Mouse (Mus musculus): ENCODE data around the gene Dmpk. TPM values are rescaled to one million over a fixed set of nuclear protein-coding genes. Genes with fewer than 3 reads are reported as not detected.
A peak's percentile ranks its signal among the peaks of the same experiment; 100 is the strongest.

Dmpk gene
- polyA plus RNA-seq, 1 experiment from 2014 or later = 0.66 TPM

GRCm38 (mm10) chr7:19084277-19084771, 675 bp downstream of the Dmpk start:
- Histone ChIP-seq H3K4me3 (ENCODE audit: inconsistent target) (peak overlapping the region; percentile 19), H3K27ac (peak overlapping the region; percentile 65), H3K36me3 (ENCODE audit: inconsistent target) (no peaks in the 10 kb centered on the region), H3K79me2 (ENCODE audit: inconsistent target) (no peaks in the 10 kb centered on the region)
- 0% methylated on average over 6 of the region's 6 CpGs for WGBS (ENCODE audit: missing documents)

DNA sequence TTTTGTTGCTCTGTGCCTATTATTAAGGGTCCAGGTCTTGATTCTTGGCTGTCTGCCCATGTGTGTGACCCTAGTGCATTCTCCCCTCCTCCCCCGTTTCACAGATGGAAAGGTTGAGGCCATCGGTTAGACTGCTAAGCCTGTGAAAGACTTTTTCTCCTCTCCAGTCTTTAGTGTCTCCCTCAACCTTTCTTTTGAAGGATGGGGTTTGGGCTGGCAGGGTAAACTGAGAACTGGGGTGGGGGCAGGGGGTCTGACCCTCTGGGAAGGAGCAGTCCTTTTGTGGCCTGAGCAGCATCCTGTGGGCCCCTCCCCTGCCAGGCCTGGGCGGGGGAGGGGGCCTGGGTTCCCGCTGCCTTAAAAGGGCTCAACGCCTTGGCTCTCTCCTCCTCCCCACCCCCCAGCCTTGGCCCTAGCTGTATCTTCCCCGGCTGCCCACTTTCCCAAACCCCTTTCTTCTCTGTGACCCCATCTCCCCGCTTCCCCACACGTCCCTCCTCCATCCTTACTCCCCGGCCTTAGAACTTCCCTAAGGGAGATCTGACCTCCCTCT, 1.3 kb downstream of the Dmpk start:
- Histone ChIP-seq H3K27ac (peak overlapping the region; percentile 65), H3K4me3 (ENCODE audit: inconsistent target) (peak overlapping the region; percentile 16; the same call in 1 of the 2 replicates), H3K79me2 (ENCODE audit: inconsistent target) (no peaks in the 10 kb centered on the region), H3K36me3 (ENCODE audit: inconsistent target) (no peaks in the 10 kb centered on the region)
- 22% methylated on average over 9 of the region's 9 CpGs for WGBS (ENCODE audit: missing documents)

- peak overlapping the region; percentile 65 for H3K27ac ChIP-seq
- H3K79me2 ChIP-seq (ENCODE audit: inconsistent target) = no peaks in the 10 kb centered on the region
- H3K4me3 ChIP-seq (ENCODE audit: inconsistent target) = peak overlapping the region; percentile 16; the same call in 1 of the 2 replicates
- 7% methylated on average over 6 of the region's 6 CpGs for WGBS (ENCODE audit: missing documents)
- H3K36me3 ChIP-seq (ENCODE audit: inconsistent target) = no peaks in the 10 kb centered on the region
These were observed 1.8 kb downstream of the Dmpk start for GRCm38 (mm10) chr7:19085495-19085894.

DNA sequence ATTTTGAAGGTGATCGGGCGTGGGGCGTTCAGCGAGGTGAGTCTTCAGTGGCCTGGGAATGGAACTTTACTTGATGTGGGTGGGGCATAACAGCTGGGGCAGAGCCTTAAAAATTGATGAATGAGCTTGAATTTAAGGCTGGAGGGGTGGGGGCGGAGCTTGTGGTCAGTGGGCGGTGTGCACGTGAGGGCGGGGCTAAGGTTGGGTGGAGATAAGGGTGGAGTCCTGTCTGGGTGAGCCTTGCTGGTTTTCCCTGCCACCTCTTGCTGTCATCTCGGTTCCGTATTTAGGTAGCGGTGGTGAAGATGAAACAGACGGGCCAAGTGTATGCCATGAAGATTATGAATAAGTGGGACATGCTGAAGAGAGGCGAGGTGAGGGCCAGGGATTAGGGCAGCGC, 2.4 kb downstream of the Dmpk start:
- Histone ChIP-seq H3K27ac (peak overlapping the region; percentile 65), H3K36me3 (ENCODE audit: inconsistent target) (no peaks in the 10 kb centered on the region), H3K4me3 (ENCODE audit: inconsistent target) (peak overlapping the region; percentile 16; the same call in 1 of the 2 replicates), H3K79me2 (ENCODE audit: inconsistent target) (no peaks in the 10 kb centered on the region)
- 7% methylated on average over 14 of the region's 14 CpGs for WGBS (ENCODE audit: missing documents)

DNA sequence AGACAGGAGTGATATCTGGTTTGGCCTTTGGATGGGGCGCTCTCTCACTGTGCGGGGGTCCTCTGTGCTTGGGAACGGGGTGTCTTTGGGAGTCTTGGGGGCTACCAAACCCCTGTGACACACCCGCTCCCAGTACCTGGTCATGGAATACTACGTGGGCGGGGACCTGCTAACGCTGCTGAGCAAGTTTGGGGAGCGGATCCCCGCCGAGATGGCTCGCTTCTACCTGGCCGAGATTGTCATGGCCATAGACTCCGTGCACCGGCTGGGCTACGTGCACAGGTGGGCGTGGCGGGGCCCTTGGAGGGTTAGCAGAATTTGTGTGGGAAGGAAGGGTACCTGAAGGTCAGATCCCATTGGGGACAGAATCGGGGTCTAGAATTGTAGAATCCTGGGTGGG, 3.1 kb downstream of the Dmpk start:
- Histone ChIP-seq H3K79me2 (ENCODE audit: inconsistent target) (no peaks in the 10 kb centered on the region), H3K27ac (no peak overlapping the region), H3K36me3 (ENCODE audit: inconsistent target) (no peaks in the 10 kb centered on the region), H3K4me3 (ENCODE audit: inconsistent target) (no peak overlapping the region)
- WGBS (ENCODE audit: missing documents) = 88% methylated on average over 18 of the region's 18 CpGs

- 41% methylated on average over 10 of the region's 10 CpGs for WGBS (ENCODE audit: missing documents)
- H3K4me3 ChIP-seq (ENCODE audit: inconsistent target) = no peak overlapping the region
These were observed 5.2 kb downstream of the Dmpk start for GRCm38 (mm10) chr7:19088813-19089212.

GRCm38 (mm10) chr7:19091913-19092312, 8.3 kb downstream of the Dmpk start:
- H3K79me2 ChIP-seq (ENCODE audit: inconsistent target) = no peaks in the 10 kb centered on the region
- H3K36me3 ChIP-seq (ENCODE audit: inconsistent target) = no peaks in the 10 kb centered on the region
- WGBS (ENCODE audit: missing documents) = 92% methylated on average over 9 of the region's 17 CpGs
- no peak overlapping the region for H3K4me3 ChIP-seq (ENCODE audit: inconsistent target)
- no peak overlapping the region for H3K27ac ChIP-seq

More at GRCm38 (mm10) chr7:19088813-19089212, 5.2 kb downstream of the Dmpk start:
- Histone ChIP-seq H3K36me3 (ENCODE audit: inconsistent target) (no peaks in the 10 kb centered on the region), H3K79me2 (ENCODE audit: inconsistent target) (no peaks in the 10 kb centered on the region), H3K27ac (no peak overlapping the region)

DNA sequence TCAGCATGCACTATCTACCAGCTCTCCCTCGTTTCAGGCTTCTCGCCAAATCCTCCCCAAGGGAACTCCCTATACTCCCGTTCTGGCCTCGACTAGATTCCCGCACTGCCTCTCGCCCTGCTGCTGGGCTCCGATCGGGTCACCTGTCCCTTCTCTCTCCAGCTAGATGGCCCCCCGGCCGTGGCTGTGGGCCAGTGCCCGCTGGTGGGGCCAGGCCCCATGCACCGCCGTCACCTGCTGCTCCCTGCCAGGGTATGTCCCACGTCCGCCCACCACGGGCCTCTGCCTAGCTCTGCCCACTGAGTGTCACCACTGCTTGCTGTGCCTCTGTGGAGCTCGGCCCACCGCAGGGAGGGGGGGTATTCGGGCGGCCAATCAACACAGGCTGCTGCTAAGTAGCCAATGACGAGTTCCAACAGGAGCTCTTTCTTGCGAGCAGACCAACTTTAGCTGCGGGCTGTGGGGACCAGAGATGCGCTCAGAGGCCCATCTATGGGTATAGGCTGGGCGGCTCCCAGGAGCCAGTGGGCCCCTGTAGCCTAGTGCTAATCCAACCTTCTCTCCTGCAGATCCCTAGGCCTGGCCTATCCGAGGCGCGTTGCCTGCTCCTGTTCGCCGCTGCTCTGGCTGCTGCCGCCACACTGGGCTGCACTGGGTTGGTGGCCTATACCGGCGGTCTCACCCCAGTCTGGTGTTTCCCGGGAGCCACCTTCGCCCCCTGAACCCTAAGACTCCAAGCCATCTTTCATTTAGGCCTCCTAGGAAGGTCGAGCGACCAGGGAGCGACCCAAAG, 8.9 kb downstream of the Dmpk start:
- H3K4me3 ChIP-seq (ENCODE audit: inconsistent target) = no peak overlapping the region
- no peak overlapping the region for H3K27ac ChIP-seq
- WGBS (ENCODE audit: missing documents) = 30% methylated on average over 35 of the region's 38 CpGs
- H3K79me2 ChIP-seq (ENCODE audit: inconsistent target) = no peaks in the 10 kb centered on the region
- H3K36me3 ChIP-seq (ENCODE audit: inconsistent target) = no peaks in the 10 kb centered on the region

DNA sequence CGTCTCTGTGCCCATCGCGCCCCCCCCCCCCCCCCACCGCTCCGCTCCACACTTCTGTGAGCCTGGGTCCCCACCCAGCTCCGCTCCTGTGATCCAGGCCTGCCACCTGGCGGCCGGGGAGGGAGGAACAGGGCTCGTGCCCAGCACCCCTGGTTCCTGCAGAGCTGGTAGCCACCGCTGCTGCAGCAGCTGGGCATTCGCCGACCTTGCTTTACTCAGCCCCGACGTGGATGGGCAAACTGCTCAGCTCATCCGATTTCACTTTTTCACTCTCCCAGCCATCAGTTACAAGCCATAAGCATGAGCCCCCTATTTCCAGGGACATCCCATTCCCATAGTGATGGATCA, 9.5 kb downstream of the Dmpk start:
- H3K4me3 ChIP-seq (ENCODE audit: inconsistent target) = no peak overlapping the region
- H3K79me2 ChIP-seq (ENCODE audit: inconsistent target) = no peaks in the 10 kb centered on the region
- H3K36me3 ChIP-seq (ENCODE audit: inconsistent target) = no peaks in the 10 kb centered on the region
- WGBS (ENCODE audit: missing documents) = 0% methylated on average over 14 of the region's 15 CpGs
- H3K27ac ChIP-seq = no peak overlapping the region

DNA sequence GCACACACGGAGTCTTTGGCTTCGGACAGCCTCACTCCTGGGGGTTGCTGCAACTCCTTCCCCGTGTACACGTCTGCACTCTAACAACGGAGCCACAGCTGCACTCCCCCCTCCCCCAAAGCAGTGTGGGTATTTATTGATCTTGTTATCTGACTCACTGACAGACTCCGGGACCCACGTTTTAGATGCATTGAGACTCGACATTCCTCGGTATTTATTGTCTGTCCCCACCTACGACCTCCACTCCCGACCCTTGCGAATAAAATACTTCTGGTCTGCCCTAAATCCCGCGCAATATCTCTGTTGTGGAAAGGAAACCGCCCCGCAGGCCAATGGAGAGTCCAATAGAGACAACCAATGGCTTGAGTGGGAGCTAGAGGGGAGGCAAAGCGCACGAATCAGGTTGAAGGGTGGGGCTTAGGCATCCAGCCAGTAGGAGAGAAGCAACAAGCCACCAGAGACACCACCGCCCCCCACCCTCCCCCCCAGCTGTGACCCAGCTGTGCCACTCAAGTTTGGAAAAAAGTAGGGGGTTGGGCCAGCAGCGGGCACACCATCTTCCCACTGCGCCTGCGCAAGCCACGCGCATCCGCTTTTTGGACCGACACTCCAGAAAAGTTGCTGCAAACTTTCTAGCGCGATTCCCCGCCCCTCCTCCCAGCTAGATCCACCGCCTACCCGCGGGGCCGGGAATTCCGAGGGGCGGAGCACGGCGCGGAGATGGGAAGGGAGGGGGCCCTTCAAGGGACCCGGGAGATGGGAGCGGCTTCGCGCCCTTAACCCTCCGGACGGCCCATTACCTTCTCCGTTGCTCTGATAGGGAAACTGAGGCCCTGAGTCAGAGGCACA, 10.1 kb downstream of the Dmpk start:
- H3K36me3 ChIP-seq (ENCODE audit: inconsistent target) = no peaks in the 10 kb centered on the region
- 2% methylated on average over 45 of the region's 45 CpGs for WGBS (ENCODE audit: missing documents)
- peak overlapping the region; percentile 38 for H3K27ac ChIP-seq
- H3K79me2 ChIP-seq (ENCODE audit: inconsistent target) = no peaks in the 10 kb centered on the region
- peak overlapping the region; percentile 36 for H3K4me3 ChIP-seq (ENCODE audit: inconsistent target)

- WGBS (ENCODE audit: missing documents) = 1% methylated on average over 29 of the region's 36 CpGs
- Histone ChIP-seq H3K79me2 (ENCODE audit: inconsistent target) (no peaks in the 10 kb centered on the region), H3K36me3 (ENCODE audit: inconsistent target) (no peaks in the 10 kb centered on the region), H3K4me3 (ENCODE audit: inconsistent target) (peak within 1 kb of the TSS; percentile 36), H3K27ac (peak within 1 kb of the TSS; percentile 38)
These were observed 10.8 kb downstream of the Dmpk start, which contains the start of gene Six5 for GRCm38 (mm10) chr7:19094471-19094825. Six5 (plus strand) TSS chr7:19094594.

- Histone ChIP-seq H3K79me2 (ENCODE audit: inconsistent target) (no peaks in the 10 kb centered on the region), H3K27ac (no peak overlapping the region), H3K4me3 (ENCODE audit: inconsistent target) (no peak overlapping the region), H3K36me3 (ENCODE audit: inconsistent target) (no peaks in the 10 kb centered on the region)
- WGBS (ENCODE audit: missing documents) = 2% methylated on average over 79 of the region's 87 CpGs
These were observed 11.4 kb downstream of the Dmpk start for GRCm38 (mm10) chr7:19094826-19095750.

- Histone ChIP-seq H3K27ac (no peak overlapping the region), H3K36me3 (ENCODE audit: inconsistent target) (no peaks in the 10 kb centered on the region), H3K79me2 (ENCODE audit: inconsistent target) (no peaks in the 10 kb centered on the region), H3K4me3 (ENCODE audit: inconsistent target) (no peak overlapping the region)
- 6% methylated on average over 19 of the region's 19 CpGs for WGBS (ENCODE audit: missing documents)
These were observed 12.1 kb downstream of the Dmpk start for GRCm38 (mm10) chr7:19095751-19096110.

DNA sequence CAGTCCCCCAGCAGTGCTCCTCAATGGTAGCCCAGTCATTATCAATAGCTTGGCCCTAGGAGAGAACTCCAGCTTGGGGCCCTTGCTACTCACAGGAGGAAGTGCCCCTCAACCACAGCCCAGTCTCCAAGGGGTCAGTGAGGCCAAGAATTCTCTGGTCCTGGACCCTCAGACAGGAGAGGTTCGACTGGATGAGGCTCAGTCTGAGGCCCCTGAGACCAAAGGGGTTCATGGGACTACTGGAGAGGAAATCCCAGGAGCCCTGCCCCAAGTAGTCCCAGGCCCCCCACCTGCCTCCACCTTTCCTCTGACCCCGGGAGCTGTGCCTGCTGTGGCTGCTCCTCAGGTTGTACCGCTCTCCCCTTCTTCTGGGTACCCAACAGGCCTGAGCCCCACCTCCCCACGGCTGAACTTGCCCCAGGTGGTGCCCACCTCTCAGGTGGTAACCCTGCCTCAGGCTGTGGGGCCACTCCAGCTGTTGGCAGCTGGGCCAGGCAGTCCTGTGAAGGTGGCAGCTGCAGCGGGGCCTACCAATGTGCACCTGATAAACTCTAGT, 12.8 kb downstream of the Dmpk start:
- Histone ChIP-seq H3K27ac (no peak overlapping the region), H3K79me2 (ENCODE audit: inconsistent target) (no peaks in the 10 kb centered on the region), H3K36me3 (ENCODE audit: inconsistent target) (no peaks in the 10 kb centered on the region), H3K4me3 (ENCODE audit: inconsistent target) (no peak overlapping the region)
- 88% methylated on average over 5 of the region's 5 CpGs for WGBS (ENCODE audit: missing documents)

Measured in macrophage (primary cell).